Mouse (Mus musculus) stomach, adult 2 months (tissue): ENCODE data around the gene Btbd35f21. TPM values are rescaled to one million over a fixed set of nuclear protein-coding genes. Genes with fewer than 3 reads are reported as not detected.

ENCODE experiments used
- polyA plus RNA-seq: library from polyadenylated mRNA; depleted of rRNA; stranded (reverse); fragments of >200 nt; gene quantifications from 2 replicates; pipeline ENCODE4 v1.2.3, GENCODE M21; 2012; rRNA removed

Gene Btbd35f21
- polyA plus RNA-seq: not detected in 2 replicates

GRCm38 (mm10) chrX:32725809-32726208 is at the start of gene Btbd35f21:
Gene Btbd35f21, plus strand, starts transcription at chrX:32726109.

Other genes starting within 250 kb of the Btbd35f21 start
- gene Btbd35f1, start 166.1 kb upstream of the Btbd35f21 start, polyA plus RNA-seq: not detected in 2 replicates
- not detected in 2 replicates for gene Gm5926, start 75.4 kb upstream of the Btbd35f21 start, polyA plus RNA-seq
- gene Btbd35f30, start 168.5 kb downstream of the Btbd35f21 start, polyA plus RNA-seq: not detected in 2 replicates
- not detected in 2 replicates for gene Gm21789, start 215.7 kb downstream of the Btbd35f21 start, polyA plus RNA-seq
- not detected in 2 replicates for gene Btbd35f5, start 247.8 kb downstream of the Btbd35f21 start, polyA plus RNA-seq